Mouse (Mus musculus) erythroid progenitor cell, adult 5-6 weeks (primary cell): ENCODE measurements around the gene Znrf4. TPM values are rescaled to one million over a fixed set of nuclear protein-coding genes. Genes with fewer than 3 reads are reported as not detected.
"Not testable (repeated sequence)": the region's sequence is repeated elsewhere in the genome, so short reads cannot be mapped to it uniquely, and the experiment has no call there.

Experiments used
- ATAC-seq: replicated peaks from 2 replicates; pipeline ENCODE4 v1.8.0; 2016; ENCODE audit warnings: moderate number of reproducible peaks, mild to moderate bottlenecking, moderate TSS enrichment, inconsistent platforms; ENCODE audit not compliant: poor library complexity, low FRiP score, severe bottlenecking
- total RNA-seq, 2 experiments: library from RNA; stranded (forward) in 1 of 2; stranded (reverse) in 1 of 2; fragments of 150-400 nt in 1 of 2; fragments of 186-747, 209-891 nt in 1 of 2; gene quantifications; 2 replicates each; pipeline versions ENCODE4 v1.2.3 to v1.2.4; 2015 to 2017; ENCODE audit warnings: low replicate concordance in 2 of 2

Gene Znrf4
- total RNA-seq, 2 experiments from 2014 or later, result not detected

- no peak for ATAC-seq
Measured at GRCm38 (mm10) chr17:56537912-56538311, 25.7 kb upstream of the Znrf4 start.

DNA sequence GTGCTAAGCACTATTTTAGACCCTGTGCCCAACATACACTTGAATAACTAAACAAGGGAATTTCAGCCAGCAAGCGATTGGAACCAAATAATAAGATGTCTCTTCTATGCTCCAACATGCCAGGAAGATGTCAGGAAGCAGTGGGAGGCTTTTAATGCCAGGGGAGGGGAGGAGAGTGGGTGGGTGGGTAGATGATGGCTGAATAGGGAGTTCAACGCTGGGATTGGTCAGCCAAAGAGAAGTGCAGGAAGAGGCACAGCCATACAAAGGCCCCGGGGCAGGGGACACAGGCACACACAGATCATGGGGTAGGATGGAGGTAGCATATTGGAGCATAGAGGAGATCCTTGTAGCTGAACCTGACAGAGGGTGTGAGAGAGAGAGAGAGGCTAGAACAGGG is 24.6 kb upstream of the Znrf4 start:
- no peak for ATAC-seq

DNA sequence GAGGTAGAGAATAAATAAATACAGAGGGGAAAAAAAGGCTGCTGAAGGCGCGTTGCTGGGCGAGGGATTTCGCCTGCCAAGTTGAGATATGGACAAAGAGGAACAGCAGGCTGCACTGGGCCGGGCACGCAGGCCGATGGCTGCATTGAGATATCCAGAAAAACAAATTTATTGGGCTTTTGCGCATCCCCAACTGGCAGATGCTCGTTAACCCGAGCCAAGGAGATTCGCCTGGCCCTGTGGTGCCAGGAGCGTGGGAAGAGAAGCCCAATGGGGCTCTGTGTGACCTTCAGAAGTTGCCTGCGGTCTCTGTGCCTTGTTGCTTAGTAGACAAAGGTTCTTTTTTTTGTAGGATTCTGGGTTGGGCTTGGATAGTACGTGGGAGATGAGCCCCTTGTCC is 24.0 kb upstream of the Znrf4 start:
- no peak for ATAC-seq

- ATAC-seq, result no peak
Measured at GRCm38 (mm10) chr17:56524943-56525342, 12.7 kb upstream of the Znrf4 start.

- no peak for ATAC-seq
Measured at GRCm38 (mm10) chr17:56522744-56523143, 10.5 kb upstream of the Znrf4 start.

DNA sequence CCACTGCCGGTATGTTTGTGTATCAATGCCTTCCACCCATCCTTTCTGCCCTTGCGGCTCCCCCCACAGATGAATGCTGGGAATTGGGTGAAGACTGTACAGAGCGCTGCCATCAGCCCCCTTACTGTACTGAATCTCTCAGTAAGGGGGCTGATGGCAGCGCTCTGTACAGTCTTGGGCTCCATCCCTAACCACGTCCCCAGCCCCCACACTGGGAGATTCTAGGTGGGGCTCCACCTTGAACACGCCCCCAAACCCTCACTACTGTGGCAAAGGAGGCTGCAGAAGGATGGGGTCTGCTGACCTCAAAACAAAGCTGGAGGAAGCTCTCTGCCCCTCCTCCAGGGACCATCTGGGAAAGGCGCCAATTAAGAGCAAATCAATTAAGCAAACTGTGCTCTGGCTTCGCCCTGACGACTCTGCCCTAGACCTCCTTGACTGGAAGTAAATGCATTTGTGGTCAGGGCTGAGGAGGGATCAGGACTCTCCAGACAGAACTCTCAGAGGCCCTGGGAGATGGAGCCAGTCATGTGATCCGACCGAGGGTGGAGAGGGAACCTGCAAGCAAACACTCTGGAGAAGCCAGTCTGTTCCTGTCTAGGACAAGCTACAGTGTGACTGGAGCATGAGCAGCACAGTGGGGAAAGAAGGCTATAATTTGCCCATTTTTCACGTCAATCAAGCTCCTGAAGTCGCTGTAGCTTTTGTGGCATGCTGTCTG is 3.6 kb upstream of the Znrf4 start:
- no peak for ATAC-seq

GRCm38 (mm10) chr17:56514916-56515315 is 2.7 kb upstream of the Znrf4 start:
- no peak for ATAC-seq

DNA sequence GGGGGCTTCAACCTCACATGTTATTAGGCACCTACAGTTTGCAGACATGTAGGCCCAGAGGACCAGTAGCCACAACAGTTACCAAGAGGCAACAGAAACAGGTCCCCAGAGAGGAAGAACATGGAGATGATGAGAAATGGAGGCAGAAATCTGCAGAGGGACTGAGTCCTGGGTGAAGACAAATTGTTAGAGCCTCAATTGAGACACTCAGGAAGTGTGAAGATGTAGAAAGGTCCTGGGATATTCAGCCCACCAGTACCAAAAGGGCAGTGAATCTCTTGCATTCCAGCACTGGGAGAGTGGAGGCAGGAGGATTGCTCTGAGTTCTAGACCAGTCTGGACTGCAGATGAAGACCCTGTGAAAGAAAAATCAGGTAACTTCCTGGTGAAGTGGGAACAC is 2.1 kb upstream of the Znrf4 start:
- ATAC-seq, result no peak

DNA sequence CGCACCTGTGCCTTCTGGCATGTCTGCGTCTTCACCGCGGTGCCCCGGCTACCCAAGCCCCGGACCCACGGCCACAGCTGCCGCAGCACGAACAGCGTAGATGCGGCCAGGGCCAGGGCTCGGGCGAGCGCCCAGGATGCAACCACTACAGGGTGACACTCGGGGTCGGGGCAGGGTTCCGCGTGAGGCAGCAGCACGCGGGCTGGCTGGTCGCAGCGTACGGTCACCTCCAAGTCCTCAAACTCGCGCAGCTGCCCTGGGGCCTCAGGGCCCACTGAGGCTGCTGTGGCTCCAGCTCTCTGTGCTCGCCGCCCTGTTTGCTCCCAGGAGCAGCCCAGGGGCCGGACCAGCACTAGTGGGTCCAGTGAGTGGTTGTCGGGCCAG is 532 bp downstream of the Znrf4 start:
- no peak for ATAC-seq

DNA sequence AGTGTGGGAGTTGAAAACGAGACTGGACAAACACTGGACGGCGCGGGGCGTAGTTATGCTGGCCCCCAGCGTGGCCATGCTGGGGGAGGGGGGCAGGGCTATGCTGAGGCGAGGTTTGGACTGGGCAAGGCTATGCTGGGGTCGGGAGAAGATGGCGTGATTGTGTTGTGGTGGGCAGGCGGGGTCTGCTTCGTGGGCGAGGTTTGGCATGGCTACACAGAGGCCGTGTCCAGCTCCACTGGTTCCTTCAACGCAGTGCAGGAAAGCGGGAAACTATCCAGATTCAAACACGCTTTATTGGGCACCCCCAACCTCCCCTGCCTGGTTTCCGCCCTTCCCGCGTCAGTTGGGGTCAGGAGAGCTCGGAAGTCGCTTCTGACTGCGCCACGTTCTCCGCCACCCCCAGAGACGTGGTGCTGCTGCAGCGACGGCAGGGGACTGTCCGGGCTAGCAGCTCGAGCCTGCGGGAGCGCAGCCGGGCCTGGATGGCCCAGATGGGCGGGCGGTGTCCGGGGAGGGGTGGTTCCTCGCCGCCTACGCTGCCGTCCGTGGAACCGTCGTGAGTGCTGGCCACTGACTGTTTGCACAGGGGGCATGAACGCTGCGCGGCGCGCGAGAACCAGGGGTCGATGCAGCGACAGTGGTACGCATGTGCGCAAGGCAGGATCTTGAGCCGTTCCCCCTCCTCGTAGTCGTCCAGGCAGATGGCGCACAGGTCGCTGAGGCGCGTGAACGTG is 1.1 kb downstream of the Znrf4 start:
- no peak for ATAC-seq

- ATAC-seq, result no peak
Measured at GRCm38 (mm10) chr17:56510473-56510969, 1.7 kb downstream of the Znrf4 start.

DNA sequence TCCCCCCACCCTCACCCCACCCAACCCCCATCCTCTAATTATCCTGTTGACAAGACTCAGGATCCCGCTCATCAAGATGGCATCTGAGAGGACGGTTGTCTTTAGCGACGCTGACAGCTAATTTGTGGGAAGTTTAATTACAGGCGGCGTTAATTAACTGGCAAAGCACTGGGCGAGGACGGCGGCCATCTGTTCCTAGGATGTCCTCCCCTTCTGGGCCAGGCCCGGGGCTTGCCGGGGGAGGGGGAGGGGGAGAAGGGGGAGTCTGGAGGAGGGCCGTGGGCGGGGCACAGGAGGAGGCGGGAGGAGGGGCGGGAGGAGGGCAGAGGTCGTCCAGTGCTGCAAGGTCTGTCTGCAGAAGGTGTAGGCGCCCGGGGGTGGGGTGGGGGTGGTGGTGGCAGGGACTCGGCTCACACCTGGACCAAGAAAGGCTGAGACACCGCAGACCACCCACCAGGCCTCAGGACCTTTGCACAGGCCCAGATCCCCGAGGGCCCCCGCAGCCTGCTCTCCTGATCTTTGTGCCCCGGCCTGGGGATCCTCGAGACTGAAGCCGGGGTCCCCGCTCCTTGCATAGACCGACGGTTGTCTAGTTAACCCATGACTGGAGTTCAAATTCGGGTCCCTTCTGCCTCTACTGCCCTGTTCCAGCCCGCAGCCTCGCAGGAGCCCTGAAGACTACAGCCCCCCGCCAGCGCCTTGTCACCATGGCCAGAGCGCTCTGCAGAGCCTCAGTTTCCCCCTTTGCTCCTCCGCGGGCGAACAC is 2.3 kb downstream of the Znrf4 start:
- no peak for ATAC-seq

DNA sequence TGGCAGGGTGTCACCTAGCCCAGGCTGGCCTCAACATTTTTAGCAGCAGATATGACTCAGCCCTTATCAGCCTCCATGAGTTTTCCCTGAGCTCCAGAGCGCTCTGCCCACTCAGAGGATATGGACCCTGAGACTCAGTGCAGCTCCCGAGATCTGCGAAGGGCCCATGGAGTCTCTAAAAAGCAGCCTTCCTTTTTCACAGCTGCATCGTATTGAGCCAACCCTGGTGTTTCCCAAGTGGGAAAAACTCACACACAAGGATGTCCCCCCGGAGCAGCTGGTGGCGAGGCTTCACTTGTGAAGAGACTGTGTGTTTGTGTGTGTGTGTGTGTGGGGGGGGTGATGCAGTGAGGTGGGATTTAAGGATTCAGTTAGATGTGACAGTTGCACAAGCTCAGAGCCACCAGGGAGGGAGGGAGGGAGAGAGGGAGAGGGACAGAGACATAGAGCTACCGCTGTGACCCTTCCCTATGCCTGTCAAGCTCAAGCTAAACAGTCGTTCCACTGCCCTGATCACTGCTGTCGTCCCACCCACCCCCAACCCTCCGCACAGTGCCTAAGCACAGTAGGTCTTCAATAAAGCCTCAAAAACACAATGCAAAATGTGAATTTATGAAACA is 3.1 kb downstream of the Znrf4 start:
- no peak for ATAC-seq

GRCm38 (mm10) chr17:56507161-56508068 is 4.8 kb downstream of the Znrf4 start:
- peak; percentile 68 for ATAC-seq

GRCm38 (mm10) chr17:56506417-56507065 is 5.7 kb downstream of the Znrf4 start:
- no peak for ATAC-seq

- no peak for ATAC-seq
Measured at GRCm38 (mm10) chr17:56505401-56505800, 6.8 kb downstream of the Znrf4 start.

GRCm38 (mm10) chr17:56502526-56502925 is 9.7 kb downstream of the Znrf4 start:
- ATAC-seq, result no peak

- not testable (repeated sequence) for ATAC-seq
Measured at GRCm38 (mm10) chr17:56501635-56502400, 10.4 kb downstream of the Znrf4 start.
